Mouse (Mus musculus) intestine, embryonic 16.5 days (tissue): ENCODE results near the gene Npas3. TPM values are rescaled to one million over a fixed set of nuclear protein-coding genes. Genes with fewer than 3 reads are reported as not detected.

Source experiments
- ATAC-seq: fragments of 200-750 bp; cut with Nextera tagmentation; 2 replicates; pipeline ENCODE4 v1.8.0; 2017; ENCODE audit warnings: moderate TSS enrichment, moderate library complexity
- H3K27ac ChIP-seq: fragments of 300-500 bp; sonication (generic); 2 replicates; pipeline ENCODE4 v1.5.1; 2014; ENCODE audit warnings: mild to moderate bottlenecking, low read length
- H3K27me3 ChIP-seq: fragments of 300-500 bp; sonication (generic); replicated peaks from 2 replicates; pipeline ENCODE4 v1.6.1; 2014; ENCODE audit warnings: low read length, control low read depth, mixed read lengths; ENCODE audit not compliant: control insufficient read depth, insufficient read depth
- H3K36me3 ChIP-seq: fragments of 300-500 bp; sonication (generic); 2 replicates; pipeline ENCODE4 v1.6.1; 2014; ENCODE audit warnings: low read length, control low read depth; ENCODE audit not compliant: control insufficient read depth, insufficient read depth
- H3K4me1 ChIP-seq: fragments of 300-500 bp; sonication (generic); 2 replicates; pipeline ENCODE4 v1.6.1; 2014; ENCODE audit warnings: low read length, control low read depth, mixed read lengths; ENCODE audit not compliant: control insufficient read depth, insufficient read depth
- H3K4me2 ChIP-seq: fragments of 300-500 bp; sonication (generic); 2 replicates; pipeline ENCODE4 v1.6.1; 2014; ENCODE audit warnings: low read depth, low read length, control low read depth
- H3K4me3 ChIP-seq: fragments of 300-500 bp; sonication (generic); 2 replicates; pipeline ENCODE4 v1.5.1; 2014; ENCODE audit warnings: mild to moderate bottlenecking, low read length
- H3K9ac ChIP-seq: fragments of 300-500 bp; sonication (generic); 2 replicates; pipeline ENCODE4 v1.6.1; 2014; ENCODE audit warnings: low read depth, low read length
- H3K9me3 ChIP-seq: fragments of 300-500 bp; sonication (generic); 2 replicates; pipeline ENCODE4 v1.6.1; 2016; ENCODE audit warnings: low read length, control low read depth; ENCODE audit not compliant: control insufficient read depth
- WGBS: fragments of 180-500 bp; shearing (Covaris S2); extraction: QIAGEN DNeasy Blood & Tissue Kit; methylation state at CpG from one replicate; pipeline ENCODE4 v1.1.7; 2014; 5-methylcytosine and 5-hydroxymethylcytosine counted together
- polyA plus RNA-seq: library from polyadenylated mRNA; unstranded; fragments of >200 nt; fragmentation: Nextera tagmentation; extraction: Ambion mirVana; gene quantifications from 2 replicates; pipeline ENCODE4 v1.2.1, GENCODE M21; 2015

Npas3 gene
- polyA plus RNA-seq, 1 experiment from 2014 or later, result 1.9 TPM

GRCm38 (mm10) chr12:53514885-53515284 lies 266.4 kb downstream of the Npas3 start:
- no peak overlapping the region for H3K4me2 ChIP-seq
- no peaks in the 10 kb centered on the region for H3K9me3 ChIP-seq
- H3K9ac ChIP-seq, result no peak overlapping the region
- 69% methylated on average over 4 of the region's 4 CpGs for WGBS
- no peaks in the 10 kb centered on the region for H3K4me1 ChIP-seq
- H3K27ac ChIP-seq, result no peak overlapping the region
- no peaks in the 10 kb centered on the region for H3K27me3 ChIP-seq
- no peak overlapping the region for H3K4me3 ChIP-seq
- no peak for ATAC-seq
- H3K36me3 ChIP-seq, result no peaks in the 10 kb centered on the region

GRCm38 (mm10) chr12:53519556-53519955 lies 271.1 kb downstream of the Npas3 start:
- Histone ChIP-seq H3K4me1 (no peaks in the 10 kb centered on the region), H3K9ac (no peak overlapping the region)

GRCm38 (mm10) chr12:53522631-53523030 lies 274.2 kb downstream of the Npas3 start:
- WGBS, result 75% methylated on average over 5 of the region's 5 CpGs
- no peak for ATAC-seq
- H3K4me2 ChIP-seq, result no peak overlapping the region

More at GRCm38 (mm10) chr12:53519556-53519955, 271.1 kb downstream of the Npas3 start:
- 92% methylated on average over 4 of the region's 4 CpGs for WGBS
- no peak overlapping the region for H3K27ac ChIP-seq
- ATAC-seq, result no peak
- H3K4me2 ChIP-seq, result no peak overlapping the region
- no peaks in the 10 kb centered on the region for H3K36me3 ChIP-seq
- no peaks in the 10 kb centered on the region for H3K27me3 ChIP-seq
- no peaks in the 10 kb centered on the region for H3K9me3 ChIP-seq
- no peak overlapping the region for H3K4me3 ChIP-seq

GRCm38 (mm10) chr12:53527046-53527445 lies 278.6 kb downstream of the Npas3 start:
- Histone ChIP-seq H3K9ac (no peak overlapping the region), H3K36me3 (no peaks in the 10 kb centered on the region), H3K4me2 (no peak overlapping the region), H3K4me1 (no peaks in the 10 kb centered on the region), H3K9me3 (no peaks in the 10 kb centered on the region), H3K27me3 (no peaks in the 10 kb centered on the region), H3K27ac (no peak overlapping the region), H3K4me3 (no peak overlapping the region)
- 89% methylated on average over 3 of the region's 3 CpGs for WGBS
- no peak for ATAC-seq

More at GRCm38 (mm10) chr12:53522631-53523030, 274.2 kb downstream of the Npas3 start:
- Histone ChIP-seq H3K36me3 (no peaks in the 10 kb centered on the region), H3K9ac (no peak overlapping the region), H3K4me1 (no peaks in the 10 kb centered on the region), H3K27ac (no peak overlapping the region), H3K9me3 (no peaks in the 10 kb centered on the region), H3K27me3 (no peaks in the 10 kb centered on the region), H3K4me3 (no peak overlapping the region)

- 88% methylated on average over 2 of the region's 2 CpGs for WGBS
- Histone ChIP-seq H3K9me3 (no peaks in the 10 kb centered on the region), H3K4me1 (no peaks in the 10 kb centered on the region), H3K36me3 (no peaks in the 10 kb centered on the region), H3K9ac (no peak overlapping the region), H3K4me3 (no peak overlapping the region), H3K27ac (no peak overlapping the region), H3K27me3 (no peaks in the 10 kb centered on the region), H3K4me2 (no peak overlapping the region)
- no peak for ATAC-seq
Measured at GRCm38 (mm10) chr12:53529345-53529744, 280.9 kb downstream of the Npas3 start.

- H3K4me3 ChIP-seq, result no peak overlapping the region
- no peaks in the 10 kb centered on the region for H3K36me3 ChIP-seq
- no peak overlapping the region for H3K4me2 ChIP-seq
- H3K4me1 ChIP-seq, result no peaks in the 10 kb centered on the region
- H3K27me3 ChIP-seq, result no peaks in the 10 kb centered on the region
- no peak for ATAC-seq
- no peak overlapping the region for H3K9ac ChIP-seq
- no peaks in the 10 kb centered on the region for H3K9me3 ChIP-seq
- WGBS, result 64% methylated on average over 5 of the region's 5 CpGs
- H3K27ac ChIP-seq, result no peak overlapping the region
Measured at GRCm38 (mm10) chr12:53536816-53537215, 288.3 kb downstream of the Npas3 start.

- WGBS, result 88% methylated on average over 2 of the region's 2 CpGs
- Histone ChIP-seq H3K4me1 (no peaks in the 10 kb centered on the region), H3K4me3 (no peak overlapping the region), H3K27ac (no peak overlapping the region), H3K9me3 (no peaks in the 10 kb centered on the region), H3K27me3 (no peaks in the 10 kb centered on the region), H3K9ac (no peak overlapping the region), H3K36me3 (no peaks in the 10 kb centered on the region), H3K4me2 (no peak overlapping the region)
- ATAC-seq, result no peak
Measured at GRCm38 (mm10) chr12:53556359-53556758, 307.9 kb downstream of the Npas3 start.

- Histone ChIP-seq H3K9me3 (no peaks in the 10 kb centered on the region), H3K9ac (no peak overlapping the region), H3K4me2 (no peak overlapping the region), H3K4me1 (no peaks in the 10 kb centered on the region), H3K27me3 (no peaks in the 10 kb centered on the region), H3K36me3 (no peaks in the 10 kb centered on the region), H3K4me3 (no peak overlapping the region), H3K27ac (no peak overlapping the region)
- ATAC-seq, result no peak
- WGBS, result 80% methylated on average over 1 of the region's 1 CpGs
Measured at GRCm38 (mm10) chr12:53558259-53558658, 309.8 kb downstream of the Npas3 start.

- Histone ChIP-seq H3K9ac (no peak overlapping the region), H3K36me3 (no peaks in the 10 kb centered on the region), H3K4me2 (no peak overlapping the region)
Measured at GRCm38 (mm10) chr12:53566712-53567387, 318.4 kb downstream of the Npas3 start.

GRCm38 (mm10) chr12:53581181-53581580 lies 332.7 kb downstream of the Npas3 start:
- no peak overlapping the region for H3K9ac ChIP-seq
- H3K4me2 ChIP-seq, result no peak overlapping the region
- no peaks in the 10 kb centered on the region for H3K4me1 ChIP-seq
- H3K36me3 ChIP-seq, result no peaks in the 10 kb centered on the region
- H3K27me3 ChIP-seq, result no peaks in the 10 kb centered on the region
- no peak overlapping the region for H3K27ac ChIP-seq
- no peak overlapping the region for H3K4me3 ChIP-seq
- ATAC-seq, result no peak
- H3K9me3 ChIP-seq, result no peaks in the 10 kb centered on the region
- WGBS, result 89% methylated on average over 5 of the region's 5 CpGs

More at GRCm38 (mm10) chr12:53566712-53567387, 318.4 kb downstream of the Npas3 start:
- no peak for ATAC-seq
- Histone ChIP-seq H3K4me3 (no peak overlapping the region), H3K4me1 (no peaks in the 10 kb centered on the region), H3K27me3 (no peaks in the 10 kb centered on the region), H3K27ac (no peak overlapping the region), H3K9me3 (no peaks in the 10 kb centered on the region)
- WGBS, result 77% methylated on average over 12 of the region's 12 CpGs
